Mouse (Mus musculus): ENCODE measurements around the gene Dab2ip. TPM values are rescaled to one million over a fixed set of nuclear protein-coding genes. Genes with fewer than 3 reads are reported as not detected.

The Dab2ip gene
- total and polyA plus RNA-seq, 3 experiments = 4.0 to 9.9 TPM; not detected in 1

GRCm38 (mm10) chr2:35570743-35571142 is 12.7 kb downstream of the Dab2ip start:
- Histone ChIP-seq H3K79me2 (ENCODE audit: control insufficient read depth, insufficient read depth, low read length, poor library complexity) (no peaks in the 10 kb centered on the region), H3K4me1 (ENCODE audit: control insufficient read depth in 1 of 2, insufficient read depth in 2 of 2, low read length in 2 of 2) (peaks cover 3 to 16% of the 10 kb centered on the region in 2 experiments), H3K36me3 (ENCODE audit: control insufficient read depth in 1 of 2, insufficient read depth in 2 of 2, low read length in 2 of 2) (no peaks in the 10 kb centered on the region), H3K9ac (ENCODE audit: control insufficient read depth, low read depth, low read length, poor library complexity, severe bottlenecking) (no peak overlapping the region), H3K27me3 (ENCODE audit: control insufficient read depth in 1 of 2, insufficient read depth in 2 of 2, low read length in 2 of 2) (peaks cover 0 to 3% of the 10 kb centered on the region in 2 experiments; a peak in 3 of 4 replicates), H3K27ac (ENCODE audit: control insufficient read depth, low read depth, low read length) (no peak overlapping the region), H3K4me3 (ENCODE audit: control insufficient read depth in 1 of 2, insufficient read depth in 1 of 2, low read depth in 2 of 2, low read length in 2 of 2) (no peak overlapping the region), H3K9me3 (replicated peaks; ENCODE audit: insufficient read depth, low read length) (no peaks in the 10 kb centered on the region)
- TF ChIP-seq ZC3H11A (IDR thresholded peaks at IDR 0.05; ENCODE audit: low read depth, low read length) = no peak
- no peak for TF ChIP-seq GABPA (IDR thresholded peaks at IDR 0.05; ENCODE audit: low read depth, low read length)
- TF ChIP-seq HCFC1 (IDR thresholded peaks at IDR 0.05; ENCODE audit: low read depth, low read length) = no peak
- TF ChIP-seq RAD21 (IDR thresholded peaks at IDR 0.05; ENCODE audit: low read depth, low read length) = no peak
- no peak for DNase-seq (ENCODE audit: low read depth, low spot score)

- Histone ChIP-seq H3K79me2 (ENCODE audit: control insufficient read depth, insufficient read depth, low read length, poor library complexity) (no peaks in the 10 kb centered on the region), H3K27ac (ENCODE audit: control insufficient read depth, low read depth, low read length) (no peak overlapping the region), H3K4me3 (ENCODE audit: control insufficient read depth in 1 of 2, insufficient read depth in 1 of 2, low read depth in 2 of 2, low read length in 2 of 2) (no peak overlapping the region), H3K9me3 (replicated peaks; ENCODE audit: insufficient read depth, low read length) (no peaks in the 10 kb centered on the region), H3K4me1 (ENCODE audit: control insufficient read depth in 1 of 2, insufficient read depth in 2 of 2, low read length in 2 of 2) (no peaks in the 10 kb centered on the region), H3K9ac (ENCODE audit: control insufficient read depth, low read depth, low read length, poor library complexity, severe bottlenecking) (no peak overlapping the region), H3K27me3 (ENCODE audit: control insufficient read depth in 1 of 2, insufficient read depth in 2 of 2, low read length in 2 of 2) (peaks cover 3 to 4% of the 10 kb centered on the region in 2 experiments; a peak in 3 of 4 replicates), H3K36me3 (ENCODE audit: control insufficient read depth in 1 of 2, insufficient read depth in 2 of 2, low read length in 2 of 2) (no peaks in the 10 kb centered on the region)
- TF ChIP-seq MEF2A (IDR thresholded peaks at IDR 0.05; ENCODE audit: extremely low read depth, insufficient replicate concordance, low read depth, low read length, poor library complexity, severe bottlenecking) (no peak), SMC3 (IDR thresholded peaks at IDR 0.05; ENCODE audit: low read depth, low read length) (no peak), RAD21 (IDR thresholded peaks at IDR 0.05; ENCODE audit: low read depth, low read length) (no peak), ZNF384 (IDR thresholded peaks at IDR 0.05; ENCODE audit: low read depth, low read length) (no peak), MAFK (IDR thresholded peaks at IDR 0.05; ENCODE audit: borderline replicate concordance, low read depth, low read length) (no peak), ZMIZ1 (IDR thresholded peaks at IDR 0.05; ENCODE audit: low read depth, low read length) (no peak), TAL1 (IDR thresholded peaks at IDR 0.05; ENCODE audit: low read length) (no peak), POLR2AphosphoS5 (IDR thresholded peaks at IDR 0.05; ENCODE audit: borderline replicate concordance, low read depth, low read length) (no peak), HCFC1 (IDR thresholded peaks at IDR 0.05; ENCODE audit: low read depth, low read length) (no peak), NRF1 (IDR thresholded peaks at IDR 0.05; ENCODE audit: insufficient read depth, low read depth, low read length, poor library complexity, severe bottlenecking) (no peak), BHLHE40 (IDR thresholded peaks at IDR 0.05; ENCODE audit: borderline replicate concordance, low read depth, low read length) (no peak), CHD1 (IDR thresholded peaks at IDR 0.05; ENCODE audit: low read depth, low read length) (no peak), ELF1 (IDR thresholded peaks at IDR 0.05; ENCODE audit: low read depth, low read length) (no peak), E2F4 (IDR thresholded peaks at IDR 0.05; ENCODE audit: borderline replicate concordance, low read depth, low read length) (no peak), KAT2A (conservative IDR thresholded peaks at IDR 0.05; ENCODE audit: low read depth, low read length) (no peak), ZC3H11A (IDR thresholded peaks at IDR 0.05; ENCODE audit: low read depth, low read length) (no peak), GABPA (IDR thresholded peaks at IDR 0.05; ENCODE audit: low read depth, low read length) (no peak), POLR2AphosphoS2 (IDR thresholded peaks at IDR 0.05; ENCODE audit: low read length) (no peak), MAZ (IDR thresholded peaks at IDR 0.05; ENCODE audit: low read depth, low read length) (no peak), MYC (IDR thresholded peaks at IDR 0.05; ENCODE audit: low read depth, low read length) (no peak)
- DNase-seq (ENCODE audit: low read depth, low spot score) = no peak
Measured at GRCm38 (mm10) chr2:35574643-35575042, 16.6 kb downstream of the Dab2ip start.
